Mouse (Mus musculus): ENCODE results near the gene Slc25a44. TPM values are rescaled to one million over a fixed set of nuclear protein-coding genes. Genes with fewer than 3 reads are reported as not detected.
A peak's percentile ranks its signal among the peaks of the same experiment; 100 is the strongest.
"Not testable (repeated sequence)": the region's sequence is repeated elsewhere in the genome, so short reads cannot be mapped to it uniquely, and the experiment has no call there.

Gene Slc25a44
- polyA plus RNA-seq, 1 experiment from 2014 or later, result 10.6 TPM

GRCm38 (mm10) chr3:88382383-88382782 is 42.6 kb downstream of the Slc25a44 start:
- not testable (repeated sequence) for ATAC-seq (ENCODE audit: insufficient read depth); H3K36me3 ChIP-seq (replicated peaks); H3K27ac ChIP-seq (replicated peaks); H3K4me1 ChIP-seq (replicated peaks); H3K9ac ChIP-seq; H3K27me3 ChIP-seq; H3K9me3 ChIP-seq (replicated peaks); H3K4me2 ChIP-seq; H3K4me3 ChIP-seq (replicated peaks)
- 22% methylated on average over 1 of the region's 7 CpGs for WGBS (ENCODE audit: insufficient replicate concordance)

GRCm38 (mm10) chr3:88381389-88382315 is 43.3 kb downstream of the Slc25a44 start:
- H3K36me3 ChIP-seq (replicated peaks); H3K4me1 ChIP-seq (replicated peaks); H3K9me3 ChIP-seq (replicated peaks); H3K9ac ChIP-seq; H3K27me3 ChIP-seq; H3K27ac ChIP-seq (replicated peaks): not testable (repeated sequence)
- 8% methylated on average over 22 of the region's 22 CpGs for WGBS (ENCODE audit: insufficient replicate concordance)
- ATAC-seq (ENCODE audit: insufficient read depth), result peak; percentile 68
- peak overlapping the region; percentile 52 for H3K4me2 ChIP-seq
- 0 out of 2 replicates have a peak overlapping the region, but pooled peaks have one; percentile 7 for H3K4me3 ChIP-seq (replicated peaks)

- not testable (repeated sequence) for H3K4me3 ChIP-seq (replicated peaks); H3K9me3 ChIP-seq (replicated peaks); H3K36me3 ChIP-seq (replicated peaks); H3K4me1 ChIP-seq (replicated peaks); H3K27ac ChIP-seq (replicated peaks); H3K4me2 ChIP-seq; ATAC-seq (ENCODE audit: insufficient read depth); H3K9ac ChIP-seq; H3K27me3 ChIP-seq
- 60% methylated on average over 5 of the region's 5 CpGs for whole genome bisulfite sequencing (ENCODE audit: insufficient replicate concordance)
These were observed 46.3 kb downstream of the Slc25a44 start, which contains the start of gene Bglap2 for GRCm38 (mm10) chr3:88378599-88378998. Gene Bglap2 (minus strand): TSS chr3:88378699.

DNA sequence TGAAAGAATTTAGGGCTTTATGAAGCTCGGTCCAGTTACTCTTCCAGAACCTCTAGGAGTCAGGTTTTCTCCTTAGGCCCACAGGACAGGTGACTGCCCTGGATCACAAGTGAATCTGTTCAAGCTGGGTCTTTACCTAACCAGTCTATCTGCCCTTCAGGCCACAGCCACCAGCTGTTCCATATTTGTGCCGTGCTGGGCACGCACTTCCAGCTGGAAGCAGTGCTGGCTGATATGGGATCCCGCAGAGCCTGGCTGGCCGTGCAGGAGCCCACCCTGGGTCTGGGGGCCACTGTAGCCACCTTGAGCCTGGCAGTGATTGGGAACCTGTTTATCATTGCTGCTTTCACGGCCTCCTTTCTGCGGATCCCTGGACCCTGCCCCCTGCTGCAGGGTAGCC is 48.3 kb downstream of the Slc25a44 start:
- ATAC-seq (ENCODE audit: insufficient read depth); H3K9ac ChIP-seq; H3K4me1 ChIP-seq (replicated peaks); H3K4me3 ChIP-seq (replicated peaks); H3K27ac ChIP-seq (replicated peaks); H3K27me3 ChIP-seq; H3K9me3 ChIP-seq (replicated peaks); H3K36me3 ChIP-seq (replicated peaks): not testable (repeated sequence)
- H3K4me2 ChIP-seq, result peak overlapping the region; percentile 54
- 42% methylated on average over 7 of the region's 7 CpGs for WGBS (ENCODE audit: insufficient replicate concordance)

DNA sequence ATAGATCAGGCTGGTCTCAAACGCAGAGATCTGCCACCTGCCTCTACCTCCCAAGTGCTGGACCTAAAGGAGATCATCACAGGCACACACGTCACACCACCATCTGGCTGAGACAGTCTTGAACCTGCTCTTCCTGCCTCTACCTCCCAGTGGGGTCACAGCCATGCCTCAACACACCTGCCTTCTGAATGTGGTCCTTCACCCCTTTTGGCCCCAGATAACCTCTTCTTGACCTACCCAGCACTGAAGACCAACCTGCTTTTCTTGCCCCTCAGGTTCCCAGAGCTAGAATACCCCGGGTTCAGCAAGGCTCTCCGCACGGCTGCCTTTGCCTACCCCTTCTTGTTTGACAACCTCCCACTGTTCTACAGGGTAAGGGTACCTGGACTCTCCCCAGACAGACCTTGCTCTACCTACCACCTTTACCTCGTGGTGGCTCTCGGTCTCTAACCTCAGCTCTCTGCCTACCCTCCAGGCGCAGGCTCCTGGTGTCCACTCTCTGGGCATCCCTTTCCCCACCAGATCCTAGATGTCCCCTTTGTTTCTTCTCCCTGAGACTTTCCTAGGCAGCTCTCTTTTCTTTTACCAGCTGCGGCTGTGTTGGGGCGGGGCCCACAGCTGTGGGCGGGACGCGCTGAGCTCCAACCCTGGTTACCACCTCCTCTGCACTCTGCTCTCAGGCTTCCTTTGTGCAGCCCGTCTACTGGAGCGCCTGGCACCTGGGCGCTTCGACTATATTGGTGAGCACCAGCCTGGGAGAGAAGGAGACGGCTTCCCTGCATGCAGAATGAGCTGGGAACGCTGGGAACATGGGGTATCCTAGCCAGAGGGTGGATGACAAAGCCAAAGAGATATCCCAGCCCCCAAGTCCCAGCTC is 49.0 kb downstream of the Slc25a44 start:
- H3K27ac ChIP-seq (replicated peaks), result not testable (repeated sequence)
- ATAC-seq (ENCODE audit: insufficient read depth), result peak; percentile 74

GRCm38 (mm10) chr3:88372643-88373042 is 52.3 kb downstream of the Slc25a44 start, which contains the start of gene Bglap3:
Gene Bglap3 (minus strand): TSS chr3:88372743.
- H3K4me3 ChIP-seq (replicated peaks); H3K27me3 ChIP-seq; H3K9ac ChIP-seq; ATAC-seq (ENCODE audit: insufficient read depth); H3K27ac ChIP-seq (replicated peaks); H3K4me1 ChIP-seq (replicated peaks); H3K9me3 ChIP-seq (replicated peaks); H3K36me3 ChIP-seq (replicated peaks); H3K4me2 ChIP-seq: not testable (repeated sequence)
- WGBS (ENCODE audit: insufficient replicate concordance), result 79% methylated on average over 9 of the region's 9 CpGs

More for the DNA sequence above, 49.0 kb downstream of the Slc25a44 start:
- not testable (repeated sequence) for H3K4me3 ChIP-seq (replicated peaks); H3K9ac ChIP-seq; H3K27me3 ChIP-seq; H3K36me3 ChIP-seq (replicated peaks); H3K4me1 ChIP-seq (replicated peaks); H3K9me3 ChIP-seq (replicated peaks)
- peak overlapping the region; percentile 54 for H3K4me2 ChIP-seq
- 12% methylated on average over 19 of the region's 19 CpGs for WGBS (ENCODE audit: insufficient replicate concordance)

GRCm38 (mm10) chr3:88368511-88368910 is 56.4 kb downstream of the Slc25a44 start:
- Histone ChIP-seq H3K27me3 (peaks cover 36% of the 10 kb centered on the region), H3K4me1 (replicated peaks) (peaks cover 33% of the 10 kb centered on the region)
- not testable (repeated sequence) for H3K9ac ChIP-seq; H3K27ac ChIP-seq (replicated peaks); H3K9me3 ChIP-seq (replicated peaks); H3K4me2 ChIP-seq; H3K36me3 ChIP-seq (replicated peaks); H3K4me3 ChIP-seq (replicated peaks); ATAC-seq (ENCODE audit: insufficient read depth)
- 63% methylated on average over 7 of the region's 7 CpGs for WGBS (ENCODE audit: insufficient replicate concordance)

GRCm38 (mm10) chr3:88367517-88367916 is 57.4 kb downstream of the Slc25a44 start:
- not testable (repeated sequence) for H3K36me3 ChIP-seq (replicated peaks); H3K9me3 ChIP-seq (replicated peaks); H3K4me2 ChIP-seq; H3K9ac ChIP-seq; ATAC-seq (ENCODE audit: insufficient read depth); H3K4me3 ChIP-seq (replicated peaks); H3K27ac ChIP-seq (replicated peaks)
- peaks cover 36% of the 10 kb centered on the region for H3K27me3 ChIP-seq
- peaks cover 43% of the 10 kb centered on the region for H3K4me1 ChIP-seq (replicated peaks)
- WGBS (ENCODE audit: insufficient replicate concordance), result 48% methylated on average over 3 of the region's 7 CpGs

GRCm38 (mm10) chr3:88366830-88367428 is 58.0 kb downstream of the Slc25a44 start:
- H3K9me3 ChIP-seq (replicated peaks); ATAC-seq (ENCODE audit: insufficient read depth); H3K27ac ChIP-seq (replicated peaks); H3K36me3 ChIP-seq (replicated peaks): not testable (repeated sequence)
- Histone ChIP-seq H3K4me3 (replicated peaks) (peak overlapping the region; percentile 28; the same call in 1 of the 2 replicates), H3K4me2 (peak overlapping the region; percentile 62), H3K9ac (peak overlapping the region; percentile 27; the same call in 1 of the 2 replicates), H3K27me3 (peaks cover 36% of the 10 kb centered on the region), H3K4me1 (replicated peaks) (peaks cover 49% of the 10 kb centered on the region)
- WGBS (ENCODE audit: insufficient replicate concordance), result 8% methylated on average over 21 of the region's 22 CpGs

DNA sequence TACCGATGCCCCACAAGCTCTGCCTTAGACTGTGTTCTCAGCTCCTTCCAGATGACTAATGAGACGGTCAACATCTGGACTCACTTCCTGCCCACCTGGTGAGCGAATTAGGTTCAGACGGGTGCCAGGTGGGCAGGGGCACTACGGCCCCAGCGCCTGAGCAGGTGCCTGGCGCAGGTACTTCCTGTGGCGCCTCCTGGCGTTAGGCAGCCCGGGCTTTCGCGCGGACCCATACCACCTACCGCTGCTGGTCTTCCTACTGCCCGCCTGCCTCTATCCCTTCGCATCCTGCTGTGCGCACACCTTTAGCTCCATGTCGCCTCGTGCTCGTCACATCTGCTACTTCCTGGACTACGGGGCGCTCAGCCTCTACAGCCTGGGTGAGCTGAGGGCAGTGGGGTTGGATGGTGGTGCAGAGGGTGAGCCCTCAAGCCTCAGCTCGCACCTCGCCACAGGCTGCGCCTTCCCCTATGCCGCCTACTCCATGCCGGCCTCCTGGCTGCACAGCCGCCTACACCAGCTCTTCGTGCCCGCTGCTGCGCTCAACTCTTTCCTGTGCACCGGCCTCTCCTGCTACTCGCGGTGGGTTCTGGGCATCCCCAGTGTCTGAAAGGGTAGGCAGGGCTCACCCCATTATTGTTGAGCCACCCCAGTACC is 59.1 kb downstream of the Slc25a44 start:
- no peak for ATAC-seq (ENCODE audit: insufficient read depth)
- Histone ChIP-seq H3K4me2 (peak overlapping the region; percentile 80), H3K4me3 (replicated peaks) (peak overlapping the region; percentile 59), H3K4me1 (replicated peaks) (peaks cover 60% of the 10 kb centered on the region), H3K27ac (replicated peaks) (no peak overlapping the region), H3K36me3 (replicated peaks) (peaks cover 18% of the 10 kb centered on the region), H3K9me3 (replicated peaks) (0 out of 2 replicates have a peak, but pooled peaks cover 2% of the 10 kb centered on the region), H3K27me3 (peaks cover 36% of the 10 kb centered on the region), H3K9ac (no peak overlapping the region)
- WGBS (ENCODE audit: insufficient replicate concordance), result 33% methylated on average over 34 of the region's 34 CpGs
